Mouse (Mus musculus): ENCODE data around the gene Ncoa5. TPM values are rescaled to one million over a fixed set of nuclear protein-coding genes. Genes with fewer than 3 reads are reported as not detected.
A peak's percentile ranks its signal among the peaks of the same experiment; 100 is the strongest.

Ncoa5 gene
- polyA plus RNA-seq, 1 experiment from 2014 or later = 137 TPM

- Histone ChIP-seq H3K9me3 (no peaks in the 10 kb centered on the region), H3K36me3 (no peaks in the 10 kb centered on the region), H3K4me2 (replicated peaks) (no peak overlapping the region), H3K4me3 (replicated peaks) (no peak overlapping the region), H3K4me1 (replicated peaks) (0 out of 2 replicates have a peak, but pooled peaks cover 5% of the 10 kb centered on the region), H3K27ac (no peak overlapping the region), H3K27me3 (peaks cover 2% of the 10 kb centered on the region; the same call in 1 of the 2 replicates), H3K9ac (replicated peaks) (no peak overlapping the region)
- 0 out of 2 replicates have a peak, but pooled peaks have one; percentile 24 for ATAC-seq
- 66% methylated on average over 7 of the region's 7 CpGs for WGBS
Measured at GRCm38 (mm10) chr2:165064489-165064888, 29.8 kb upstream of the Ncoa5 start.

GRCm38 (mm10) chr2:165061638-165062433, 27.2 kb upstream of the Ncoa5 start:
- no peaks in the 10 kb centered on the region for H3K36me3 ChIP-seq
- peaks cover 2% of the 10 kb centered on the region; the same call in 1 of the 2 replicates for H3K27me3 ChIP-seq
- H3K4me3 ChIP-seq (replicated peaks) = no peak overlapping the region
- no peak overlapping the region for H3K9ac ChIP-seq (replicated peaks)
- H3K4me2 ChIP-seq (replicated peaks) = no peak overlapping the region
- H3K9me3 ChIP-seq = no peaks in the 10 kb centered on the region
- 87% methylated on average over 16 of the region's 16 CpGs for WGBS
- peaks cover 10% of the 10 kb centered on the region; the same call in 1 of the 2 replicates for H3K4me1 ChIP-seq (replicated peaks)
- no peak overlapping the region for H3K27ac ChIP-seq
- no peak for ATAC-seq

- Histone ChIP-seq H3K4me1 (replicated peaks) (peaks cover 15% of the 10 kb centered on the region), H3K9ac (replicated peaks) (no peak overlapping the region), H3K27me3 (peaks cover 19% of the 10 kb centered on the region), H3K36me3 (no peaks in the 10 kb centered on the region), H3K27ac (no peak overlapping the region), H3K4me3 (replicated peaks) (no peak overlapping the region), H3K4me2 (replicated peaks) (no peak overlapping the region), H3K9me3 (no peaks in the 10 kb centered on the region)
- 98% methylated on average over 4 of the region's 4 CpGs for WGBS
- no peak for ATAC-seq
Measured at GRCm38 (mm10) chr2:165059961-165060360, 25.3 kb upstream of the Ncoa5 start.

GRCm38 (mm10) chr2:165056377-165057085, 21.9 kb upstream of the Ncoa5 start:
- Histone ChIP-seq H3K27ac (no peak overlapping the region), H3K4me2 (replicated peaks) (peak overlapping the region; percentile 40; the same call in 1 of the 2 replicates), H3K4me3 (replicated peaks) (no peak overlapping the region), H3K27me3 (peaks cover 26% of the 10 kb centered on the region), H3K4me1 (replicated peaks) (peaks cover 26% of the 10 kb centered on the region), H3K9me3 (no peaks in the 10 kb centered on the region), H3K36me3 (no peaks in the 10 kb centered on the region), H3K9ac (replicated peaks) (no peak overlapping the region)
- WGBS = 77% methylated on average over 14 of the region's 14 CpGs
- ATAC-seq = no peak

- H3K36me3 ChIP-seq = no peaks in the 10 kb centered on the region
- no peaks in the 10 kb centered on the region for H3K9me3 ChIP-seq
- peaks cover 26% of the 10 kb centered on the region for H3K27me3 ChIP-seq
- peaks cover 32% of the 10 kb centered on the region for H3K4me1 ChIP-seq (replicated peaks)
- 0 out of 2 replicates have a peak overlapping the region, but pooled peaks have one; percentile 12 for H3K4me3 ChIP-seq (replicated peaks)
- WGBS = 12% methylated on average over 7 of the region's 7 CpGs
- peak overlapping the region; percentile 40 for H3K4me2 ChIP-seq (replicated peaks)
- no peak for ATAC-seq
- H3K9ac ChIP-seq (replicated peaks) = no peak overlapping the region; the same call in 1 of the 2 replicates
- H3K27ac ChIP-seq = no peak overlapping the region
Measured at GRCm38 (mm10) chr2:165055905-165056304, 21.2 kb upstream of the Ncoa5 start.

DNA sequence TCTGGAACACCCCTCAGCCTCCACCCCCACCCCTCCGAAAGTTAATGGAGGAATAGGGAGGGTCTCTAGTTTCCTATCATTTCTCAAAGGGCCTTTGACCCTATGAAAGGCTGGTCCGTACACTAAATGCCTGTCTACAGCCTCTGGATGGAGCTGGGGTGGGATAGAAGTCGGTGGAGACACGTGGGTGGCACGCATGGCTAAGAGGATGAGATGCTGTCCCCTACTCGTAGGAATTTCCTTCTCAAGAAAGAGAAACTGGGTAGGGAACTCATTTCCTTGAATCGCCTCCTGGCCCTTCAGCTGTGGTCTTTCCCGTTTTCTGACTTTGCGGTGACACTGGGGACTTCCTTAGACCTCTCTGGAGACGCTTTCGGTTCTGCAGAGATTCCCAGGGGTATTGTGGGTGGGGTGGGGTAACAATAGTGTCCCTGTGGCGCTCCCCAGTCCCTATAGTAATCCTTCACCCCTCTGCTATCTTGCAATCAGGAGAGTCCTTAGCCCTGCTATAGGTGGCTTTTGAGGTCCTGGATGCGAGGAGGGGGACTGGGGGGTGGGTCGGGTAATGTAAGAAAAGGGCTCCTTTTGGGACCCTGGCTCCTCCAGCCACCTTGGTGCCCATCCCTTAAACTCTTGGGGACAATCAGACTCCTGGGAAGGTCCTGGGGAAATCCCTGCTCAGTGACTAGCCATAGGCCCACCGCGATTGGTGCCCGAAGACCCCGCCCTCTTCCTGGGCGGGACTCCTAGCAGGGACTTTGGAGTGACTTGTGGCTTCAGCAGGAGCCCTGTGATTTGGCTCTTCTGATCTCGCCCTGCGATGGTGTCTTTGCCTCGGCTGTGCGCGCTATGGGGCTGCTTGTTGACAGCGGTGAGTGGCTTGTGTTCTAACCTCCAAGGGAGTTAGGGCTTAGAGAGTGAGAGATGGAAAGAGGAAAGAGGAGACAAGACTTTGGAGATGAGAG, 20.5 kb upstream of the Ncoa5 start, which contains the start of gene Cd40:
Cd40 (plus strand) TSS at position 740 of the 965 bp plus-strand sequence.
- Histone ChIP-seq H3K4me2 (replicated peaks) (peak within 1 kb of the TSS; percentile 40), H3K9me3 (no peaks in the 10 kb centered on the region), H3K27me3 (peaks cover 26% of the 10 kb centered on the region), H3K4me3 (replicated peaks) (0 out of 2 replicates have a peak within 1 kb of the TSS, but pooled peaks have one; percentile 12), H3K27ac (no peak within 1 kb of the TSS), H3K36me3 (no peaks in the 10 kb centered on the region), H3K9ac (replicated peaks) (no peak within 1 kb of the TSS; the same call in 1 of the 2 replicates), H3K4me1 (replicated peaks) (peaks cover 36% of the 10 kb centered on the region)
- ATAC-seq = peak; percentile 53; the same call in 1 of the 2 replicates
- WGBS = 12% methylated on average over 25 of the region's 25 CpGs

GRCm38 (mm10) chr2:165051566-165051965, 16.9 kb upstream of the Ncoa5 start:
- Histone ChIP-seq H3K4me1 (replicated peaks) (peaks cover 39% of the 10 kb centered on the region), H3K9me3 (no peaks in the 10 kb centered on the region), H3K27me3 (peaks cover 21% of the 10 kb centered on the region), H3K27ac (peak overlapping the region; percentile 76), H3K9ac (replicated peaks) (no peak overlapping the region; the same call in 1 of the 2 replicates), H3K4me3 (replicated peaks) (no peak overlapping the region), H3K4me2 (replicated peaks) (0 out of 2 replicates have a peak overlapping the region, but pooled peaks have one; percentile 7), H3K36me3 (no peaks in the 10 kb centered on the region)
- WGBS = 13% methylated on average over 11 of the region's 11 CpGs
- peak; percentile 69 for ATAC-seq

- Histone ChIP-seq H3K36me3 (no peaks in the 10 kb centered on the region), H3K4me2 (replicated peaks) (no peak overlapping the region), H3K27ac (peak overlapping the region; percentile 76), H3K4me1 (replicated peaks) (peaks cover 39% of the 10 kb centered on the region), H3K27me3 (peaks cover 15% of the 10 kb centered on the region), H3K9me3 (no peaks in the 10 kb centered on the region), H3K9ac (replicated peaks) (no peak overlapping the region; the same call in 1 of the 2 replicates), H3K4me3 (replicated peaks) (no peak overlapping the region)
- no peak for ATAC-seq
- WGBS = 66% methylated on average over 18 of the region's 18 CpGs
Measured at GRCm38 (mm10) chr2:165050826-165051548, 16.3 kb upstream of the Ncoa5 start.

GRCm38 (mm10) chr2:165049044-165049443, 14.4 kb upstream of the Ncoa5 start:
- WGBS = 47% methylated on average over 5 of the region's 5 CpGs
- H3K4me3 ChIP-seq (replicated peaks) = no peak overlapping the region
- H3K4me1 ChIP-seq (replicated peaks) = peaks cover 26% of the 10 kb centered on the region
- H3K27ac ChIP-seq = no peak overlapping the region
- no peak for ATAC-seq
- H3K36me3 ChIP-seq = no peaks in the 10 kb centered on the region
- no peak overlapping the region for H3K9ac ChIP-seq (replicated peaks)
- H3K9me3 ChIP-seq = no peaks in the 10 kb centered on the region
- H3K27me3 ChIP-seq = no peaks in the 10 kb centered on the region
- no peak overlapping the region for H3K4me2 ChIP-seq (replicated peaks)

GRCm38 (mm10) chr2:165043729-165044128, 9.1 kb upstream of the Ncoa5 start:
- Histone ChIP-seq H3K27me3 (no peaks in the 10 kb centered on the region), H3K9ac (replicated peaks) (0 out of 2 replicates have a peak overlapping the region, but pooled peaks have one; percentile 39), H3K36me3 (no peaks in the 10 kb centered on the region), H3K4me2 (replicated peaks) (peak overlapping the region; percentile 44), H3K4me1 (replicated peaks) (peaks cover 15% of the 10 kb centered on the region), H3K27ac (peak overlapping the region; percentile 71), H3K4me3 (replicated peaks) (no peak overlapping the region), H3K9me3 (no peaks in the 10 kb centered on the region)
- peak; percentile 62 for ATAC-seq
- WGBS = 49% methylated on average over 2 of the region's 2 CpGs

All from midbrain, embryonic 13.5 days (tissue).